Mouse (Mus musculus) adrenal gland, adult 8-10 months (tissue): ENCODE data around the gene Gpr108. TPM values are rescaled to one million over a fixed set of nuclear protein-coding genes. Genes with fewer than 3 reads are reported as not detected.

Experiments
- DNase-seq: peaks from one replicate; pipeline ENCODE4 v3.0.0; 2022
- total RNA-seq, 4 experiments: library from RNA; stranded (reverse); gene quantifications; 2 replicates each; pipeline ENCODE4 v1.2.4; 2022

The Gpr108 gene
- total RNA-seq, 4 experiments from 2014 or later: 98.6 to 107 (median 102) TPM

- DNase-seq: no peak
These were observed 2.8 kb downstream of the Gpr108 start for GRCm38 (mm10) chr17:57245311-57245929.

GRCm38 (mm10) chr17:57243650-57244370 is 4.4 kb downstream of the Gpr108 start:
- DNase-seq: no peak

DNA sequence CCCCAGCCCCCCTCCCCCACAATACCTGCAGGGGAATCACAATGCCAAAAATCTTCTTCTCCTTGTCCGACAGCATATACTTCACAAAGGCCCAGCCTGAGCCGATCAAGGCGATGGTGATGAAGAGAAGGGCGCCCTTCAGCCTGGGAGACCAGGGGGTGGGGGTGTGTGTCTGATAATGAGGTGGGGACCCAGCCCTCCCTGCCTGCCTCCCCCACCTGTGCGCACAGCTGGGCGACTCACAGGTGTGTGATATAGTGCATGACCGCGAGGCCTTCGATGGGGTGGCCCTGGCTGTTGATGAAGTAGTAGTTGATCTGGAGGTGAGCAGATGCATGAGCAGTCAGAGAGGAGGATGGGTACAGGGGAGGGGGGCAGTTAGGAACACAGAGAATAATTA is 11.1 kb downstream of the Gpr108 start:
- DNase-seq: no peak

GRCm38 (mm10) chr17:57235803-57236202 is 12.4 kb downstream of the Gpr108 start:
- DNase-seq: no peak

DNA sequence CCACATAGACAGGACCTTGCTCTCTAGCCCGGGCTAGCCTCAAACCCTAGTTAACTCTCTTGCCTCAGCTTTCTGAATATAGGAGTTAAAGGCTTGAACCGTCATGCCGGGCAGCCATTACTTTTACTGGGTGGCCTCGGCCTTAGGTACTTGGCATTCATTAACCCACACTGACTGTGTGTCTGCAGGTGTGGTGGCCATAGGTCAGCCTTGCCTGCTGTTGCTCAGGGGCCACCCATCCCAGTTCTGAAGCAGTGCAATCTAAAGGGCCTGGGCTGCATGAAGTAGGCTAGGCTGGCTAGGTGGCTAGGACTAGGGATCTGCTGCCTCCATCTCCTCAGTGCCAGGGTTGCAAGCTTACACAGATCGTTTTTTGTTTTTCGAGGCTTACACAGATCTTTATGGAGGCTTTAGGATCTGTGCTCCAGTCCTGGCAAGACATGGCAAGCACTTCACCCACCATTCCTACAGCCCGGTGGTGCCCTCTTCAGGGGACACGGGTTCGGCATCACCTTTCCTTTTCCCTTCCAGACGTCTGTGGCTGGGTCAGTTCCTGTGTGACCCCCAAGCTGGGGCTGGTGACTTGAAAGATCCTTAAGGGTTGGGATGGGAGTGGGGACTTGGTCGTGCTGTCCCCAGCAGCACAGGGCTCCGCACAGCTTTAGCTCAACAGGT is 13.9 kb downstream of the Gpr108 start:
- no peak for DNase-seq

DNA sequence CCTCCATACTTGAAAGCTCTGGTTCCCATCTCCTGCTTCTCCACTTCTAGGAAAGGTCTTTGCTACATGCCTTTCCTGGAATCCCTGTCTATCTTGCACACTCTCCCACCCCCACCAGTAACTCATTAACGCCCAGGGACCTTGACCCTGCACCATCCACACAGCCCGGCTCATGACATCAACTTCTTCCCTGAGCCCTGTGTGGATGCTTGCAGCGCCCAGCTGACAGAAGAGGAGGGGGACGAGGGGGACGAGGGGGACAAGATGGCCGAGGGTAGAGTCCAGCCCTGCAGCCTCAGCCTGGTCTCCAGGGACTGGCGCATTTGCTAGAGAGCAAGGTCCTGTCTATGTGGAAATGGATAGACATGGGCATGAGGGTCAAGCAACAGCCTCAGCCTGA is 15.2 kb downstream of the Gpr108 start:
- no peak for DNase-seq

DNA sequence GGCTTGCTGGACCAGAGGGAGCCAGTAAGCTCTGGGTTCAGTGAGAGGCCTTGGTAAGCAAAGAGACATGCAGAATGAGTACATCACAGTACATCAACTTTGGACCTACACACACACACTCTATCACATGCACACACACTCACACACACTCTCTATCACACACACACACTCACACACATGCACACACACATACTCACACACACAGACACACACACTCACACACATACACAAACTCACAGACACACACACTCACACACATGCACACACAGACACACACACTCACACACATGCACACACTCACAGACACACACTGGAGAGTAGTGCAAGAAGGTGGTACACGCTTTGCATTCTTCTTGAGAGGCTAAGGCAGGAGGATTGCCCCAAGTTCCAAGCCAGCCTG is 16.0 kb downstream of the Gpr108 start:
- DNase-seq: no peak

GRCm38 (mm10) chr17:57231321-57231771 is 16.9 kb downstream of the Gpr108 start:
- DNase-seq: no peak

DNA sequence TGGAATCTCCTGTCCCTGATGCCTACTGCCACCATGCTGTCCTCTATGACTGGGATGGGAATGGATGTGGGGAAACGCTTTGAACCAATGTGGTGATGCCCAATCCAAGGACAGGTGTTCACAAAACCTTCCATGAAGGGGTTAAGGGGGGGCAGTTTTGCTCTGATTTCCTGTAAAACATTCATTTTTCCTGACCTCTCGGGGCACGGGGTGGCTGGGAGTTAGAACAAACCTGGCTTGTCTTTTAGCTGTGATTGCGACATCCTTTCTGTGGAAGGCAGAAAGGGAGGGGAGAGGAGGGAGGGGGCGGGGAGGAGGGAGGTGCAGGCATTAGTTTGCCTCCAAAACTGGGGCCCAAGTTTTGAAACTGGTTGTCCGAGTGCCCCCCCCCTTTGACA is 17.5 kb downstream of the Gpr108 start:
- no peak for DNase-seq

DNA sequence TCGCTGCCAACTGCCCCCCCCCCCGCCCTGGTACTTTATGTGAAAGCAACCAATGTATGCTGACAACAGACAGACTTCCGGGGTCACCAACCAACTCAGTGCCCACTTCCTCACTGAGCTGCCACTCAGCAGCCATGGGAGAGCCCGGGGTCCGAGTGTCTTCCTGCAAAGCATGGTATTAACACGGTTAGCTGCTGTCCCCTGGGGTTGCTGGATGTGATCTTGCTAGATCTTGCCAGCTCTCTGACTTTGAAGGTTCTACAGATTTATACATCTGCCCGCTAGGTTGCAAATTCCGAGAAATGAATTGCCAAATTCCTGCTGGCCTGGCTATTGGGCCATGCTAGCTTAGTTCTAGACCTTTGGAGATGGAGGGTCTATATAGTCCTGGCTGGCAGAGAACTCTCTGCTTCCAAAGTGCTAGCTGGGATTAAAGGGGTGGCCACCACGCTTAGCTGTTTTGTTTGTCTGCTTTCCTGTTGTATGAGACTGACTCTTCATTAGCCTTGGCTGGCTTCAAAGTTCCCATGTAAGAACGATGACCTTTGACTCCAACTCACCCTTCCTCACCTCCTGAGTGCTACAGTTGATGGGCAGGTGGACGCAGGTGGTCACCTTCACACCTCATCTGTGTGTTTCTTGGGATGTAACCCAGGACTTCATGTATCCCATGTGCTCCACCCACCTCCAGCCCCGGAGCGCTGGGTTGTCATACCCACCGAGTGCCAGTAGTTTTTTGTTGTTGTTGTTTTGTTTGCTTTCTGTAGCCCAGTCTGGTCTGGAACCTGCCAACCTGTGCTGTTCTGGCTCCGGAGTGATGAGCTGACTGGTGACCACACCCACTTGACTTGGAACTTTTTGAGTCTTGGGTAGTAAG is 18.2 kb downstream of the Gpr108 start:
- DNase-seq: no peak

DNA sequence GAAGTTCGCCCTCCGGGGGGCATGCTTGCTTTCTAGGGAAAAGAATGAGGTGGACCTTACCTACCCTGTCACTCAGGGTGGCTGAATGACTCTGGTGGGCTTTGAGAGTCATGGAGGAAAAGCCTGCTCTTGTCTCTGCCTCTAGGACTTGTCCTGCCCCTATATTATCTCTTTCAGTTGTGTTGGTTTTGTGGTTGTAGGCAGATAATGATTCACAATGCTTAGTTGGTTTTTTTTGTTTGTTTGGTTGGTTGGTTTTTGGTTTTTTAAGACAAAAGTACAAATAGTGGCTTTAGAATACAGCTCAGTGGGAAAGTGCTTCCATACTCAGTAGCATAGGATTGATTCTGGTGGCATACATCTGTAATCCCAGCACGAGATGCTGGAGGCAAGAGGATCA is 19.4 kb downstream of the Gpr108 start:
- DNase-seq: no peak

DNA sequence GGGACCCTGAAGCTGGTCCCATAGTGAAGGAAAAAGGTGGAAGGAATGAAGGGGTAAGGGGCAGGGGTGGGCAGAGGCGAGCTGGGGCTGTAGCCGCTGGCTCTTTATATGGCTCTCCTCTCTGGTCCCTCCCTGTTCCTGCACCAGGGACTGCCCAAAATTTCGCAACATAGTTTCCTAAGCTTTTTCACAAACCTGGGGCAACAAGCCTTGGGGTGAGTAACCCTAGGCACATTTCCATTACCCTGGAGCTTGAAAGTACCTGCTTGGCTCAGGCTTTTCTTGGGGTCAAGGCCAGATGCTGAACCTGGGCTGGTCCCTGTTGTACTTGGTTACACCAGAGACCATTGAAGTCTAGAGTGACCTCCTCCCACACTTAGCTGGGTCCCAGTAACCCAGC is 20.2 kb downstream of the Gpr108 start, which contains the start of gene C3:
C3 (minus strand) TSS at position 123 of the 400 bp plus-strand sequence.
- DNase-seq: peak; percentile 60

- no peak for DNase-seq
These were observed 20.8 kb downstream of the Gpr108 start for GRCm38 (mm10) chr17:57227468-57227867.

- no peak for DNase-seq
These were observed 24.9 kb downstream of the Gpr108 start for GRCm38 (mm10) chr17:57223313-57223712.

DNA sequence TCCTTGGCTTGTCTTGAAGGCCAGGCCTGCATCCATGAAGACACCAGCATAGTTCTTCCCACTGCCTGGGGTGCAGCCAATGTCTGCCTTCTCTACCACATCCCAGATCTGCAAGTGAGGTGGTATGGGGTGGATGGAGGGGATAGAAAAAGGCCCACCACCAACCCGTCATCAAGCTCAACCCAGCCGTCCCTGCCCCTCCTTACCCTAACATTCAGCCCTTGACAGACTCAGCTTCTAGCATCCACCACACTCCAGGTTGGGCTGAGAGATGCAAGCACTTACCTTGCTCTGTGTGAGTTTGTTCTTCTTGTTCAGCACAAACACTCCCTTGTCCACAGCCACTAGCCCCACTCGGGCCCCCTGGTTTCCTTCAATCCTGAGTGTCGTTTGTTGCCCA is 26.3 kb downstream of the Gpr108 start:
- no peak for DNase-seq

DNA sequence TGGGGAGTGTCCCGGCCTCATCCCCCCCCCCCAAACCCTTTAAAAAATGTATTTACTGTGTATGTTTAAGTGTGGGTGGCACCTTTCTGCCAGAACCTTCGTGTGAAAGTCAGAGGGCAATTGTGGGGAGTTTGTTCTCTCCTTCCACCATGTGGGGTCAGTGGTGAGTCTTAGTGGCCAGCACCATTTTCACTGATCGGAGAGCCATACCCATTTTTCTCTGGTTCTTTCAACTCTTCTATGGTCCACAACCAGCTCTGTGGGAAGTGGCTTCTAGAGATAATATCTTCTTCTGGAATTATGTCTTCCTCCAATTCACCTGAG is 28.4 kb downstream of the Gpr108 start:
- no peak for DNase-seq

DNA sequence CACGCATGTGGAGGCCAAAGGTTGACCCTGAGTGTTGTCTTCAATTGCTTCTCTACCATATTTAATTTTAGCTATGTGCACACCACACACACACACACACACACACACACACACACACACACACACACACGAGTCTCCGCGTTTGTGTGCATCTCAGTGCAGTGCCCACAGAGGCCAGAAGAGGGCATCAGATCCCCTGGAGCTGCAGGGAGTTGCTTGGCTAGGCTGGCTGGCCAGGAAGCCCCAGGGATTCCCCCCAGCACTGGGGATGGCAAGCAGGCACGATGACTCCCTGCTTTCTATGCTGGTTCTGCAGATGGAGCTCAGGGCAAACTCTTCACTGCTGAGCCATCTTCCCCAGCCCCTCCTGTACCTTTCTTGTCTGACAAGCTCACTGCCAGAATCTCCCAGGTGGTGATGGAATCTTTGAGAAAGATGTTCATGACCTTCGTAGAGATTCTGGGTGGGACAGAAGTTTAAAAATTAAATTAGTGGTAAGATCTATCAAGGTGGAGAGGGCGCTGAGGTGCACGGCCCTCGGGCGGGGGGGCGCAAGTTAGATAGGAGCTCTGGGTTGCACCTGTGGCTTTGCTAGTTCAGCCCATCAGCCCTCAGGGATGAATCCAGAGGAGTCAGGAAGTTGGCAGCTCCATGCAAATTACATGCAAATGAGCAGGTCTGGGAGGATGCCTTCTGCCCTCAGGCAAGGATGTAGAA is 28.9 kb downstream of the Gpr108 start:
- DNase-seq: no peak

- DNase-seq: no peak
These were observed 29.8 kb downstream of the Gpr108 start for GRCm38 (mm10) chr17:57218335-57218900.

DNA sequence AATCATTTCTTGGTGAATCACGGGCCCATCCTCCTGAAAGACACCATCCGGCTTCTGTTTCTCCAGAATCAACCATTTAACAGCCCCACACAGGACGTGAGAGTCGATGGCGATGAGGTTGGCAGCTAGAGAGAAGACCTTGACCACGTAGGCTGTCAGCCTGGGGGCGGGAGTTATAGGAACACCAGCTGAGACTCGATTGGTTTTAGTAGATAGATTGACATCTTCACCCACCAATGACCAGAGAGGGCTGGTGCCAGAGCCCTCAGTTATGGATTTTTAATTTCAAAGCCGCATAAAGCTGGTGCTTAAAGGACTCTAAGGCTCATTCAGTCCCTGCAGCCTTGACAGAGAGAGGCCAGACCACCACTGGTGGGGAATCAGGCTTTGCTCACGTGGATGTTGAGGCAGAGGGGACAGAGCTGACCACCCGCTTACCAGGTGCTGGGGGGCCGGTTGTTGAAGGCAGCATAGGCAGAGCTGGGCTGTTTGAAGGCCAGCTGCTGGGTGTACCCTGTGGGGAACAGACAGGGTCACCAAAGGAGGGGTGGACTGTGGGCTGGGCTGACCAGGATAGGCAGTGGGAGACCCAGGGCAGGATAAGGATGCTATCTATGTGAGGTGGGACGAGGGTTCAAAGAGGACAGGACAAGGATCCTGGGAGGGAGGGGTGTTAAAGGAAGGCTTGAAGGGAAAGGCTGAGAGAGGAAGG is 33.4 kb downstream of the Gpr108 start:
- no peak for DNase-seq

GRCm38 (mm10) chr17:57211501-57211900 is 36.7 kb downstream of the Gpr108 start:
- no peak for DNase-seq

- no peak for DNase-seq
These were observed 38.9 kb downstream of the Gpr108 start for GRCm38 (mm10) chr17:57209330-57209729.
